Mouse (Mus musculus): ENCODE measurements around the gene Zranb1. TPM values are rescaled to one million over a fixed set of nuclear protein-coding genes. Genes with fewer than 3 reads are reported as not detected.

The Zranb1 gene
- total RNA-seq, 2 experiments from 2014 or later, result 45.8 to 47.1 TPM

GRCm38 (mm10) chr7:132925227-132925626 is 5.7 kb upstream of the Zranb1 start:
- no peak for DNase-seq (ENCODE audit: low spot score in 2 of 2)

DNA sequence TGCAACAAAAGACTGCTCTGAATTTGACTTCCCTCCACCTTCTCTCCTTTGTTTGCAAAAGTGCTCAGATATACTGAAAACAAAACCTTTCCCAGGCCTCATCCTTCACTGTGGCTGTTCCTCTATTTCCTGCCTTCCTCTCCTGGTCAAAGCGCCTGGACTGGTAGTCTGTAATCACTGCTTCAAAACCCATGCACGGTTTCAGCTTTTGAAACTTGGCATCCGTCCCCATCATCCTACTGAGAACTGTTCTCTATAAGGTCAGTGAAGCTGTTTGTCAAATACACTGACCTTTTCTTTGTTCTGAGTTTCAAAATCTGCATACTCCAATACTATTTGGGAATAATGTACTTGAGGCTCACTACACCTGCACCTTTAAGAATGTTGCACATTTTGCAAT is 3.7 kb upstream of the Zranb1 start:
- DNase-seq (ENCODE audit: low spot score in 2 of 2), result no peak

DNA sequence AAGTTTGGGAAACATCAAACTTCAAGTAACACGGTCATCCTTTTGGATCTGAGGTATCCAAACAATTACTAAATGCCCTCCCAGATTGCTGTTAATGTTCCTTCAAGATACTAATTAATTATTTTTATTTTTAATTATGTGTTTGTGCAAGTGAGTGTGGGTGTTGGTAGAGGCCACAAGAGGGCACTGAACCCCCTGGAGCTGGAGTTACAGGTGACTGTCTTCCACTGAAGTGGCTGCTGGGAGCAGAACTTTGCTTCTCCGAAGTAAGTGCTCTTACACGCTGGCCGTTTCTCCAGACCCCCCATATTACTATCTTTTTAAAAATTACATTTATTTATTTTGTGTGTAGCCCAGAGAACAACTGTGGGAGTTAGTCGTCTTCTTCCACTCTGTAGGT is 887 bp upstream of the Zranb1 start:
- no peak for DNase-seq (ENCODE audit: low spot score in 2 of 2)

DNA sequence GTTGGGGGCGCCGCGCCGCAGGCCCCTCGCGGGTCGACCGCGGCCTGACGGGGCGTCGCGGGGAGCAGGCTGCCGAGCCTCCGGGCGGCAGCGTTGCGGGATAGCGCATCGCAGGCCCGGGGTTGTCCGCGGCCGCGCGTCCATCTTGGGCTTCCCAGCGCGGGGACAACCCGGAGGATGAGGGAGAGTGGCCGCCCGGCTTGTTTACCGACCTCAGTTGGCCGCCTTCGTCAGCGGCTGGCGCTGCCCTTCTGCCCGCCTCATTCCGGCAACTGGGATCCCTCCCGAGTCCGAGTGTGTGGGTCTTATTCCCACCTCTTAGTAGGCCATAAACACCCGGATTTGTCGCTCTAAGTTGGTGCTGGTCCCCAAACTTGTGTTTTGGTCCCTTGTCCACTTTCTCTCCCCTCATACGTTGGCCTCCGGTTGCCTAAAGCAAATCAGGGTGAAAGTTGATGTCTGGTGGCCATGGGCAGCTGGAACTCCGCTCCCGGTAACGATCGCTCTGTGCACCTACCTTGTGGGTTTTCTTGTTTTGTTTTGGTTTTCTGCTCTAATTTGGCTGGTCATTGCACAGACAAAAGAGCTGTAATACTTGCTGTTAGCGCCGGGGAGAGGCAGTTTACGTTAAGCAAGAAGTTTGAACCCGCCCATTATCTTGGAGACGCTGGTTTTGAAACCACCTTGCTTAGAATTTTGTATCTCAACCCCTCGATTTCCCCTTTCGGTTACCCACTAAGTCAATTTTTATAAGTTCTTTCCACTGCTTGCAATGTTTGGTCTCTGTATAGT is 814 bp downstream of the Zranb1 start:
- DNase-seq (ENCODE audit: low spot score in 2 of 2), result peak in 1 of 2 experiments; percentile 28

- DNase-seq (ENCODE audit: low spot score in 2 of 2), result no peak
Measured at GRCm38 (mm10) chr7:132933331-132933730, 2.4 kb downstream of the Zranb1 start.

DNA sequence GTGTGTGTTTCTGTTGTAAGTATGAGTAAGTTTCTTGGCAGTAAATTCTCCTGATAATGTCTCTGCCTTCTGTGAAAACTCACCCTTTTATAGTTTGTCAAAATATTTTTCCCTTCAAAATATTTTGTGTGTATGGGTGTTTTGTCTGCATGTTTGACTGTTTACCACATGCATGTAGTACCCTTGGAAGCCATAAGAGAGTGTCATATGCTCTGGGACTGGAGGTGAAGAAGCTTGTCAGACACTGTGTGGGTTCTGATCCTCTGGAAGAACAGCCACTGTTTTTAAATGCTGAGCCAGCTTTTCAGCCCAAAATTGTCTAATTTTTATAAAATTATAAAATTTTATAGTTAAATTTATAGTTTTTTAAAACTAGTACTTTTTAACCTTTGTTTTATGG is 3.8 kb downstream of the Zranb1 start:
- DNase-seq (ENCODE audit: low spot score in 2 of 2), result no peak

- DNase-seq (ENCODE audit: low spot score in 2 of 2), result no peak
Measured at GRCm38 (mm10) chr7:132939118-132939517, 8.2 kb downstream of the Zranb1 start.

GRCm38 (mm10) chr7:132940569-132940968 is 9.6 kb downstream of the Zranb1 start:
- no peak for DNase-seq (ENCODE audit: low spot score in 2 of 2)

GRCm38 (mm10) chr7:132949968-132950367 is 19.0 kb downstream of the Zranb1 start:
- no peak for DNase-seq (ENCODE audit: low spot score in 2 of 2)

DNA sequence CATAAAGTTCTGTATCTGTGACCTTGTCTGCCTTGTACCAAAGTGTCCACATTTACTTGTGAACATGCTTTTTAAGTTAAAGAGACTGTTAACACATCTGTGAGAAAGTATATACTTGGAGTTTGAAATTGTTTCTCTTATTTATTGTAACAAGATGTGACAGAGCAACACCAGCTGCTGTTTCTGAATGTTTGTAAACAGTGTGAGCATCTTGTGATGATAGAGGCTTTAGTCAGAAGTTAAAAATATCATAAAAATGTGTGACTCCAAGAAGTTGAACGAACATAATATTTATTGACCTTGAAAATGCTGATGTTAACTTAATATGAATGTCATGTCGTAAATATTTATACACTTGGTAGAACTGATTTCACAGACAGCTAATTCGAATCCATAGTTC is 19.7 kb downstream of the Zranb1 start:
- DNase-seq (ENCODE audit: low spot score in 2 of 2), result no peak

GRCm38 (mm10) chr7:132964395-132964794 is 33.5 kb downstream of the Zranb1 start:
- no peak for DNase-seq (ENCODE audit: low spot score in 2 of 2)

- no peak for DNase-seq (ENCODE audit: low spot score in 2 of 2)
Measured at GRCm38 (mm10) chr7:132965707-132966106, 34.8 kb downstream of the Zranb1 start.

GRCm38 (mm10) chr7:132972079-132972478 is 41.1 kb downstream of the Zranb1 start:
- DNase-seq (ENCODE audit: low spot score in 2 of 2), result no peak

DNA sequence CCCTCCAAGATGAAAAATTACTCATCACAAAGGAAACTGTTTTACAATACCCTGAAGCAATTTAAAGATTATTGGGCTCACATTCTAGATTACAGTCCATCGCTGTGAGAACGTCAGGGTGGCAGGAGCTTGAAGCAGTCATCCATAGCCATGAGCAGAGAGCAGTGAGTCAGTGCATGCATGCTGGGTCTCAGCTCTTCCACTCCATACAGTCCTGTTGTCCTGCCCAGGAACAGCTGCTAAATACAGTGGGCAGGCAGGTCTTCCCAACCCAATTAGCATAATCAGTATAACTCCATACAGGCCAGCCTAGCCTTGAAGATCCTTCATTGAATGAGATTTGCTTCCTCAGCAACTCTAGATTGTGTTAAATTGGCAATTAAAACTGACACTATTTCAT is 45.1 kb downstream of the Zranb1 start:
- DNase-seq (ENCODE audit: low spot score in 2 of 2), result no peak

DNA sequence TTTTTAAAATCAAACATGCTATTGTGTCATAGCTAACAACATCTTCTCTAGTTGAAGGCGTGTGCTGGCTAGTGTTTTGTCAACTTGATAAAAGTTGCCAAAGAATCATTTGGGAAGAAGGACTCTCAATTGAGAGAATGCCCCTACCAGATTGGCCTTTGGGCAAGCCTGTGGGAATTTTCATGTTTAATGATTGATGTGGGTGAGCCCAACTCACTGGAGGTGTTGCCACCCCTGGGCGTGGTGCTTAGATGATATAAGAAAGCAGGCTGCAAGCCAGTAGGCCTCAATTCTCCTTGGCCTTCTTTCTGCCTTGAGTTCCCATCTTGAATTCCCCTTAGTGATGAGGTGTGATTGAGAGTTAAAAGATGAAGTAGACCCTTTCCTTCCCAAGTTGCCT is 47.0 kb downstream of the Zranb1 start:
- no peak for DNase-seq (ENCODE audit: low spot score in 2 of 2)

DNA sequence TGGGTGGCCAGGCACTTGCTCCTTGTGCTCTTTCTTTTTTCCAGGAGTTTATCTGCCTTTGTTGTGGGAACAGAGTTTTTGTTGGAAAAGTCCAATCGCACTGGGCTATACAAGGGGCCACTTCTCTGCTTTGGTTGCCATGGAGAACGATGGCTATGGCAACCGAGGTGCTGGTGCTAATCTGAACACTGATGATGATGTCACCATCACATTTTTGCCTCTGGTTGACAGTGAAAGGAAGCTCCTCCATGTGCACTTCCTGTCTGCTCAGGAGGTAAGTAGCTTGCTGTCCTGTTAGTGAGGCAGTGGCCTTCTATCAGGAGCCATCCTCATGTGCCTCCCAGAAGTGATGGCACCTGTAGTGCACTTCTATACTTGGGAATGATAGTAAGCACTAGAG is 51.7 kb downstream of the Zranb1 start:
- DNase-seq (ENCODE audit: low spot score in 2 of 2), result no peak

GRCm38 (mm10) chr7:132989839-132990238 is 58.9 kb downstream of the Zranb1 start:
- DNase-seq (ENCODE audit: low spot score in 2 of 2), result no peak

GRCm38 (mm10) chr7:132991240-132991900 is 60.4 kb downstream of the Zranb1 start:
- DNase-seq (ENCODE audit: low spot score in 2 of 2), result no peak

GRCm38 (mm10) chr7:132992967-132993615 is 62.1 kb downstream of the Zranb1 start:
- DNase-seq (ENCODE audit: low spot score in 2 of 2), result no peak

GRCm38 (mm10) chr7:132994120-132994519 is 63.2 kb downstream of the Zranb1 start:
- no peak for DNase-seq (ENCODE audit: low spot score in 2 of 2)

- no peak for DNase-seq (ENCODE audit: low spot score in 2 of 2)
Measured at GRCm38 (mm10) chr7:132994628-132995191, 63.8 kb downstream of the Zranb1 start.

GRCm38 (mm10) chr7:132996391-132996790 is 65.4 kb downstream of the Zranb1 start:
- DNase-seq (ENCODE audit: low spot score in 2 of 2), result peak in 1 of 2 experiments; percentile 2
